Mouse (Mus musculus) midbrain, embryonic 14.5 days (tissue): ENCODE measurements around the gene Asb4. TPM values are rescaled to one million over a fixed set of nuclear protein-coding genes. Genes with fewer than 3 reads are reported as not detected.

Experiments
- ATAC-seq: fragments of 200-750 bp; cut with Nextera tagmentation; 2 replicates; pipeline ENCODE4 v1.8.0; 2017; ENCODE audit warnings: moderate number of reproducible peaks, moderate library complexity; ENCODE audit not compliant: low FRiP score, low TSS enrichment
- DNase-seq: peaks from one replicate; pipeline ENCODE4 v3.0.0-alpha.2; 2015
- H3K27ac ChIP-seq: fragments of 300-500 bp; sonication (generic); replicated peaks from 2 replicates; pipeline ENCODE4 v1.5.1; 2014; ENCODE audit warnings: mild to moderate bottlenecking, low read depth, low read length, moderate library complexity
- H3K27me3 ChIP-seq: fragments of 300-500 bp; sonication (generic); 2 replicates; pipeline ENCODE4 v1.6.1; 2014; ENCODE audit warnings: low read length, control low read depth, mixed read lengths; ENCODE audit not compliant: control insufficient read depth, insufficient read depth
- H3K36me3 ChIP-seq: fragments of 300-500 bp; sonication (generic); 2 replicates; pipeline ENCODE4 v1.6.1; 2014; ENCODE audit warnings: low read length, control low read depth; ENCODE audit not compliant: control insufficient read depth, insufficient read depth
- H3K4me1 ChIP-seq: fragments of 300-500 bp; sonication (generic); 2 replicates; pipeline ENCODE4 v1.6.1; 2014; ENCODE audit warnings: mild to moderate bottlenecking, antibody characterized with exemption, low read length, control low read depth; ENCODE audit not compliant: control insufficient read depth, insufficient read depth
- H3K4me2 ChIP-seq: fragments of 300-500 bp; sonication (generic); 2 replicates; pipeline ENCODE4 v1.6.1; 2014; ENCODE audit warnings: mild to moderate bottlenecking, low read length, moderate library complexity
- H3K4me3 ChIP-seq: fragments of 300-500 bp; sonication (generic); replicated peaks from 2 replicates; pipeline ENCODE4 v1.5.1; 2014; ENCODE audit warnings: low read depth, low read length
- H3K9ac ChIP-seq: fragments of 300-500 bp; sonication (generic); replicated peaks from 2 replicates; pipeline ENCODE4 v1.6.1; 2014; ENCODE audit warnings: mild to moderate bottlenecking, low read length, moderate library complexity
- H3K9me3 ChIP-seq: fragments of 300-500 bp; sonication (generic); 2 replicates; pipeline ENCODE4 v1.6.1; 2016; ENCODE audit warnings: low read length, control low read depth, mixed read lengths; ENCODE audit not compliant: control insufficient read depth
- WGBS: fragments of 180-500 bp; shearing (Covaris S2); extraction: QIAGEN DNeasy Blood & Tissue Kit; methylation state at CpG from one replicate; pipeline ENCODE4 v1.1.7; 2014; 5-methylcytosine and 5-hydroxymethylcytosine counted together
- polyA plus RNA-seq: library from polyadenylated mRNA; unstranded; fragments of >200 nt; fragmentation: Nextera tagmentation; extraction: Ambion mirVana; gene quantifications from 2 replicates; pipeline ENCODE4 v1.2.1, GENCODE M21; 2014

Asb4 gene
- polyA plus RNA-seq, 1 experiment from 2014 or later = 13.6 TPM

- no peak overlapping the region for H3K4me2 ChIP-seq
- no peaks in the 10 kb centered on the region for H3K4me1 ChIP-seq
- 92% methylated on average over 5 of the region's 5 CpGs for WGBS
- H3K27me3 ChIP-seq = no peaks in the 10 kb centered on the region
- H3K4me3 ChIP-seq = no peak overlapping the region
- no peak overlapping the region for H3K27ac ChIP-seq
- H3K9me3 ChIP-seq = no peaks in the 10 kb centered on the region
- no peak overlapping the region for H3K9ac ChIP-seq
- no peak for DNase-seq
- H3K36me3 ChIP-seq = no peaks in the 10 kb centered on the region
- ATAC-seq = no peak
Observed at GRCm38 (mm10) chr6:5365845-5366244, 17.3 kb upstream of the Asb4 start.

- Histone ChIP-seq H3K27ac (no peak overlapping the region), H3K9me3 (no peaks in the 10 kb centered on the region), H3K4me2 (no peak overlapping the region), H3K9ac (no peak overlapping the region), H3K36me3 (no peaks in the 10 kb centered on the region), H3K4me1 (peaks cover 27% of the 10 kb centered on the region), H3K27me3 (no peaks in the 10 kb centered on the region), H3K4me3 (no peak overlapping the region)
- DNase-seq (peak; percentile 64), ATAC-seq (no peak)
- 73% methylated on average over 4 of the region's 4 CpGs for WGBS
Observed at GRCm38 (mm10) chr6:5376884-5377283, 6.3 kb upstream of the Asb4 start.

GRCm38 (mm10) chr6:5379048-5379447, 4.1 kb upstream of the Asb4 start:
- H3K27me3 ChIP-seq = no peaks in the 10 kb centered on the region
- no peak overlapping the region for H3K4me3 ChIP-seq
- 89% methylated on average over 3 of the region's 3 CpGs for WGBS
- H3K9me3 ChIP-seq = no peaks in the 10 kb centered on the region
- peak overlapping the region; percentile 82 for H3K27ac ChIP-seq
- ATAC-seq (no peak), DNase-seq (no peak)
- H3K4me1 ChIP-seq = peaks cover 45% of the 10 kb centered on the region
- H3K9ac ChIP-seq = peak overlapping the region; percentile 21; the same call in 1 of the 2 replicates
- no peaks in the 10 kb centered on the region for H3K36me3 ChIP-seq
- no peak overlapping the region for H3K4me2 ChIP-seq

- H3K36me3 ChIP-seq = no peaks in the 10 kb centered on the region
- peaks cover 45% of the 10 kb centered on the region for H3K4me1 ChIP-seq
- ATAC-seq = peak; percentile 38
- peak; percentile 76 for DNase-seq
- 6% methylated on average over 22 of the region's 22 CpGs for WGBS
- H3K27me3 ChIP-seq = no peaks in the 10 kb centered on the region
- no peaks in the 10 kb centered on the region for H3K9me3 ChIP-seq
- peak overlapping the region; percentile 46 for H3K4me2 ChIP-seq
- peak overlapping the region; percentile 7; the same call in 1 of the 2 replicates for H3K4me3 ChIP-seq
- H3K9ac ChIP-seq = peak overlapping the region; percentile 21; the same call in 1 of the 2 replicates
- H3K27ac ChIP-seq = peak overlapping the region; percentile 82
Observed at GRCm38 (mm10) chr6:5379781-5380623, 3.2 kb upstream of the Asb4 start.

- Histone ChIP-seq H3K4me3 (0 out of 2 replicates have a peak overlapping the region, but pooled peaks have one; percentile 7), H3K36me3 (no peaks in the 10 kb centered on the region), H3K27me3 (no peaks in the 10 kb centered on the region), H3K4me1 (peaks cover 45% of the 10 kb centered on the region), H3K9me3 (no peaks in the 10 kb centered on the region), H3K9ac (no peak overlapping the region; the same call in 1 of the 2 replicates), H3K4me2 (peak overlapping the region; percentile 46), H3K27ac (peak overlapping the region; percentile 82)
- 2% methylated on average over 9 of the region's 9 CpGs for WGBS
- ATAC-seq = peak; percentile 66
- DNase-seq = peak; percentile 74
Observed at GRCm38 (mm10) chr6:5380624-5381252, 2.4 kb upstream of the Asb4 start.

GRCm38 (mm10) chr6:5381918-5382582, 1.1 kb upstream of the Asb4 start:
- peaks cover 45% of the 10 kb centered on the region for H3K4me1 ChIP-seq
- ATAC-seq = no peak
- peak overlapping the region; percentile 23; the same call in 1 of the 2 replicates for H3K4me2 ChIP-seq
- H3K9ac ChIP-seq = no peak overlapping the region
- no peak overlapping the region for H3K4me3 ChIP-seq
- peak overlapping the region; percentile 62 for H3K27ac ChIP-seq
- no peaks in the 10 kb centered on the region for H3K27me3 ChIP-seq
- no peaks in the 10 kb centered on the region for H3K9me3 ChIP-seq
- DNase-seq = peak; percentile 69
- WGBS = 35% methylated on average over 13 of the region's 13 CpGs
- no peaks in the 10 kb centered on the region for H3K36me3 ChIP-seq

GRCm38 (mm10) chr6:5382583-5383215, 487 bp upstream of the Asb4 start:
- peak; percentile 93 for DNase-seq

GRCm38 (mm10) chr6:5384178-5384490, 948 bp downstream of the Asb4 start:
- H3K27ac ChIP-seq = peak overlapping the region; percentile 86
- ATAC-seq (no peak), DNase-seq (peak; percentile 94)
- no peaks in the 10 kb centered on the region for H3K27me3 ChIP-seq
- H3K4me1 ChIP-seq = peaks cover 45% of the 10 kb centered on the region
- peak overlapping the region; percentile 28 for H3K4me3 ChIP-seq
- WGBS = under 1% methylated on average over 11 of the region's 11 CpGs
- peak overlapping the region; percentile 63 for H3K4me2 ChIP-seq
- H3K9me3 ChIP-seq = no peaks in the 10 kb centered on the region
- H3K36me3 ChIP-seq = no peaks in the 10 kb centered on the region
- H3K9ac ChIP-seq = peak overlapping the region; percentile 47

More at GRCm38 (mm10) chr6:5382583-5383215, 487 bp upstream of the Asb4 start:
- Histone ChIP-seq H3K4me2 (peak overlapping the region; percentile 63), H3K9me3 (no peaks in the 10 kb centered on the region), H3K27ac (peak overlapping the region; percentile 86), H3K4me3 (peak overlapping the region; percentile 28), H3K9ac (peak overlapping the region; percentile 47), H3K27me3 (no peaks in the 10 kb centered on the region), H3K4me1 (peaks cover 45% of the 10 kb centered on the region), H3K36me3 (no peaks in the 10 kb centered on the region)
- ATAC-seq = peak; percentile 56; the same call in 1 of the 2 replicates
- under 1% methylated on average over 16 of the region's 16 CpGs for WGBS
